Mouse (Mus musculus): Measurements from ENCODE around the gene Gm35315.
"Not testable (repeated sequence)": the region's sequence is repeated elsewhere in the genome, so short reads cannot be mapped to it uniquely, and the experiment has no call there.

The Gm35315 gene

DNA sequence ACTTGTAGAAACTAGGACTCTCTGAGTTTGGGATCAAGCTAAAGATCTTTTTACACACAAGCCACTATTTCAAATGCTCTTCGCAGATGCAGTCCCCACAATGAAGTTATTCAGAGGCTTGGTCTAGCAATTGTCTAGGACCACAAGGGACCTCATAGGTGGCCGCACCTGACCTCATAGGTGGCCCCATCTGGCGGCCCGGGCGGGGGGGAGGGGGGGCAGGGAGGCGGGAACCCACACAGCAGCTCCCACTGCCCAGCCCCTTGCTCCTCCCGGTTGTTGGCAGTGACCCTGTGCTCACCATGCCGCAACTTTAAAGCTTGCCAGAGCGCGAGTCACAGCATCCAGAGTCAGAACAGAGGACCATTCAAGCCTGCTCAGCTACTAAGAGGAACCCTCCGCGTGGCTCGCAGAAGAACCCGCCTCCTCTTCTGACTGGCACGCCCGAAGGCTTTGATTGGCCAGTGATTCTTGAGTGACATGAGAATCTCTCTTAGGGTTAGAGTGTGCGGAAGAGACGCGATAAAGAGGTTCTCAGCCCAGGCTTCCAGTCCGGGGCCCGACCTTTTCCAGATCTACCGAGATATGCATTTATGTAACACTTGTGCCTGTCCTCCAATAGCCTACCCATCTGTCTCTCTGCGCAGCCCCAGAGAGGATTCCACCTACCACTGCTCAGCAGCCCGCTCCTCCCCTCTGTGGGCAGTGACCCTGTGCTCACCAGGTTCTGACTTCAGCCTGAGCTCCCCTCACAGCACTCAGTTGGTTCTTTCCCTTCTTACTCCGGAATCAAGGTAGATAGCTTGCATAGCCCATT is at the start of gene Gm35315:
Gene Gm35315 (minus strand): TSS at position 391 of the 817 bp plus-strand sequence.
- peak; percentile 85 to 93 for DNase-seq (ENCODE audit: low spot score in 2 of 2)

DNA sequence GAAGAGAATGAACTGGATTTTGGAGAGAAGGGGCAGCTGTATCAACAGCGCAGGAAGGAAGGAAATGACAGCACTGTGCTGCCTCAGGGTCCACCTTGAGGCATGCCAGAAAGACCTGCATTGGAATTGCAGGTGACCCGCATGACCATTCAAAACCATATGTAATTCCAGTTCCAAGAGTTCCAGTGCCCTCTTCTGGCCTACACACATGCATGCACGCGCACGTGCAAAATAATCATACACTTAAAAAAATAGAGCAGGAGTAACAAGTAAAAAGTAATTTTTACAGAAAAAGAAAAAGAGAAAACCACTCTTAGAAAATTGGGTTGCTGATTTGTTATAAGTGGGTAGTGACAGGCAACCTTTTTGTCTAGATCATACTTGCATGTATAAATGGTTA is 48.8 kb upstream of the Gm35315 start:
- no peak for DNase-seq (ENCODE audit: low spot score in 2 of 2)

DNA sequence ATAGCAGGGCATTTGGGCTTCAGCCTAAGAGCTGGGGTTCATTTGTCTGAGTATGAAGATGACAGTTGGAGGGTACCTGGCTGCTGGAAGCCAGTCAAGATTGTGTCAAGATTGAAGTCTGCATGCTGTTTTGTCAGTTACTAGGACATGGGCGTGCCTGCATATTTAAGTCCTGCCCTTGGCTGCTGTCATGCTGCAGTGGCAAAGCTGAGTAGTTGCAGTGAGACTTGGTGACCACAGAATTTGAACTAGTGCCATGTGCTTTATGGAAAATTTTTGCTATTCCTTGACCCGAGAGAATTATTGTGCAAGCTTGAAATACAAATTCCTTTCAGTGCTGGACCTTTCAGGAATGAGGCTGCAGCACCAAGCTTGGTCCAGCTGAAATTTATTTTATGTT is 48.1 kb upstream of the Gm35315 start:
- no peak for DNase-seq (ENCODE audit: low spot score in 2 of 2)

DNA sequence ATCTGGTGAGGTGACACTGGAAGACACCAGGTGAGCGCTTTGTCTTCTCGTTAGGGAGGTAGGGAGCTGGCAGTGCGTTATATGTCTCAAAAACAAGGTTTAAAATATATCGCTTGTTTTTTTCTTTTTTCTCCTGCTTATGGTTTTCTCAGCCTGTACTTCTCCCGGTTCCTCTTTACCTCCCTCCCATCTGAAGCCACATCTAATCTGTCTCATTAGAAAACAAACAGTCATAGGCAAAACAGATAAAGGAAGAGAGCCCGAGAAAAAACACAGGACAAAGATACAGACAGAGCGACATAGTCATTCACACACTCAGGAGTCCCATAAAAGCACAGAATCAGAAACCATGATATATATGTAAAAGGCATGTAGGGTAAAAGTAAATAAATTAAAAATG is 46.2 kb upstream of the Gm35315 start:
- DNase-seq (ENCODE audit: low spot score in 2 of 2), result no peak

DNA sequence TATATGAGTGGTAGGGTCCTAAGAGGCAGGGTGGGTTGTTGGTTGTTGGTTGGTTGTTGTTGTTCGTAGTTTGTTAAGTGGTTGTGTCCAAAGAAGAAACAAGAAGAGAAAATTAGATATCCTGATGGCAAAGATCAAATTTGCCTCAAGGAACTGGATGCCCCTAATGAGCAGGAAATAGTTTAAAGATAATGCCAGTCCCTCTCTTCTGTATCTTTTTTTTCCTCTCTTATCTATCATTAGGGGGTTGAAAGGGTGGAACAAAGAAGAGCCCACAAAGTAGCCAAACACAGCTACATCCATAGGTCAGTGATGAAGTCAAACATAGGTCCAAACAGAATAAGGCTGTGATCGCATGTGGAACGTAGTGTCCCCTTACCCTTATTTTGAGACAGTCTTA is 45.1 kb upstream of the Gm35315 start:
- DNase-seq (ENCODE audit: low spot score in 2 of 2), result no peak

DNA sequence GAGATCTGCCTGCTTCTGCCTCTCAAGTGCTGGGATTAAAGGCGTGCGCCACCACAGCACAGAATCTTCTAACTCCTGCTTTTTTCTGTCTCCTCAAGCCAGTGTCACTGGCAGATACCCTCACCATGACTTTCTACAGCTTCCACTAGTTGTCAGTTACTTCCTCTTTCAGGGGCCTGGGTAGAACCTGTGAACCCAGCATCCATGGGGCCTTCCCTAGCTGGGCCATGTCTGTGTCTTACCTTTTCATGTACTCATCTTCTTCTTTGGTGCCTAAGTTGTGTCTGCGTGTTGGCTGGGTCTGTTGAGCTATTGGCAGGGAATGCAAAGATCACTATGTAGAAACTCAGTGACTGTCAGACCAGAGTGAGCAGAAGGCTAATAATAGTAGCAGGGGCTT is 43.6 kb upstream of the Gm35315 start:
- DNase-seq (ENCODE audit: low spot score in 2 of 2), result no peak

DNA sequence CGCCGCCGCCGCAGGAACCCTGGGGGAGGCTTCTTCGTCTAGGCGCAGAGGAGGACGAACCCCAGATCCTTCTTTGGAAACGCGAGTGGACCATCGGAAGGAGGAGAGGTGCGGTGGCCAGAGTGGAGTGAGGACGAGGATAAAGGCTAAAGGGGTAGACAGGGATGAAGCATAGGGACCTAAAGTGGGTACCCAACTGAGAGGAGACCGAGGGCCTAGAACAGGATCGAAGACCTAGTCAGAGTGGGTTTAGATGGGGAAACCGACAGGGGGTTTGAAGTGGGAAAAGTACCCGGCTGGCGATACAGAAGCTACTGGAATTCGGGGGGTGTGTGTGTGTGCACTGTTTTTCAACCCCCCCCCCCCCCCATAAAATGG is 41.9 kb upstream of the Gm35315 start:
- DNase-seq (ENCODE audit: low spot score in 2 of 2), result no peak

DNA sequence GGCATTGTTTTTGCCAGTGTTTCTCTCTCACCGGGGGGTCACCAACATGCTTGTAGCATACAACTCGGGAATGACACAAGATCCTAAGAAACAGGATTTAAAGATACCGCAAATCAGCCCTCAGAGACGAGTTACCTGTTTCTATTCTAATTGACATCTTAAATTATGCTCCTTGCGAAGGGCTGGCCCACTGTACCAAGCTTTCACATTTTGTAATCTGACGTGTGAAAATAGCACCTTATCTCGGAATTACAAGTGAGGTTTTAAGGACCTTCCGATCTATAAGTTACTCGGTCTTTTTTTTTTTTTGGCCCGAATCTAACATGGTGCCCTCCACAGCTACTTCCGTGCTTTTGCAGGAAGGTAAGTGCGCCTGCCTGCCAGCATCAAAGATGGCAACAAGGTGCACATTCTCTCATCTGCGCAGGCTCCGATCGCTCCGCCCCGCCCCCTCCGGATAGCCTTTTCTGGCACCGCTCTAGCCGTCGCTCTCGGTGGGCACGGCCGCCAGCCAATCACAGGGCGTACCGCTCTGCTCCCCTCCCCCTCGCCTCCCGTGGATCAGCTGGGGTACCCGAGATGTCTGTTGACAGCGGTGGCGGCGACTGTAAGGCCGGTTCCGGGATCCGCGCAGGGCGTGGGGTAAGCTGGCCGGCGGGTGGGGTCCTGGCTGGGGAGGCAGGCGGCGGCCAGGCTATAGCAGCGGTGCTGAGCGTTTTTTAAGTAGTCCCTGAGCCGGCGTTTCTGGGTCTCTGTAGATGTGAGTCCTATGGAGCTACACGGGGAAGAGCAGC is 41.3 kb upstream of the Gm35315 start, which contains the start of gene Chfr:
Gene Chfr (plus strand): TSS at position 550 of the 794 bp plus-strand sequence.
- DNase-seq (ENCODE audit: low spot score in 2 of 2), result peak; percentile 99 to 100

DNA sequence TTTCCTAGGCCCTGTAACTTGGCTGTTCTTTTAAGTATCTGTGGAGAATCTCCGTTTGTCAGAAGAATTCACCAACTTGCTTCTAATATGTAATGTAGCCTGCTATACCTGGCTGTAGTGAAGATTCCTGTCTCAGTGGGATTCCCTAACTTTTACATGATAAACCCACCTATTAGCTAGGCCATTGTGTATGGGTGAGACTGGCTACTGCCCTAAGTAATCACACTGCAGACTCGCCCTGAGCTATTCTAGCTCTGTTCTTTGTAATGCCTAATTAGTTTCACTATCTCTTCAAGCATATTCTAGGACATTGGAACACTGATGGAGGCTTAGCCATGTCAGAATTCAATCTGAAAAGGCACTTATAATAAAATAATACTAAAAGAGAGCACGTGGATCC is 28.2 kb upstream of the Gm35315 start:
- DNase-seq (ENCODE audit: low spot score in 2 of 2), result not testable (repeated sequence)

DNA sequence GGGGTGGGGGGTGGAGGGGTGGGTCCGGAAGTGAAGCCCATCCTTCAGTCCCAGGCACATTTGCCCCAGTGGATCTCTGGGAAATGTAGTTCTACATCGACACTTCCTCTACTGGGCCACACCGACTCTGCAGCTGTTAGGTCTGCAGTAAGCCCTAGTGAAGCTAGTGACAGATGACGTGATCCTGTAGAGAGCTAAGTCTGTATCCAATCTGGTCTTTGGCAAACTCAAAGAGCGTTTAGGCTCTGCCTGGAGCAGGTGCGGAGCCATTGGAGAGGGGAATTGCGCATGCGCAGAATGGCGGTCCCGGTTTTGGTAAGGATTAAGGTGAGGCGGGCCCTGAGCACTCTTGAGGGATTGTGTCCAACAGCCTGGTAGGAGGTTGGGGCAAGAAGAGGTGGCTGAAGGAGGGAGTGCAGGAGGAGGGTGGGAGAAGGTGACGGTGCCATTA is 15.8 kb upstream of the Gm35315 start, which contains the start of gene Zfp605:
Gene Zfp605 (plus strand): TSS at position 102 of the 451 bp plus-strand sequence.
- peak; percentile 94 to 95 for DNase-seq (ENCODE audit: low spot score in 2 of 2)

DNA sequence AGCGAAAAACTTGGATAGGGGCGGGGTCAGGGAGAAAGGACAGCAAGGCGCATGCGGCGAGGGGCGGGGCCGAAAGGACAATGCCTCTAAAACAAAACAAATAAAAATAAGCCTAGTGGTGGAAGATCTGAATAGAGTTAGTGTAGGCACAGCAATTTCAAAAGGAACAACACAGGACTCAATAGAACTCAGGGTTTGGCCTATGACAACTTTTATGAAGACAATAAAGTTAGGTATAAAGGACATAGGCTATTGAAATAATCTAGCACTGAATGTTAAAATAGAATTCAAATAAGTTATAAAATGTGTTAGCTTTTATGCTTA is 14.0 kb upstream of the Gm35315 start:
- DNase-seq (ENCODE audit: low spot score in 2 of 2), result no peak

DNA sequence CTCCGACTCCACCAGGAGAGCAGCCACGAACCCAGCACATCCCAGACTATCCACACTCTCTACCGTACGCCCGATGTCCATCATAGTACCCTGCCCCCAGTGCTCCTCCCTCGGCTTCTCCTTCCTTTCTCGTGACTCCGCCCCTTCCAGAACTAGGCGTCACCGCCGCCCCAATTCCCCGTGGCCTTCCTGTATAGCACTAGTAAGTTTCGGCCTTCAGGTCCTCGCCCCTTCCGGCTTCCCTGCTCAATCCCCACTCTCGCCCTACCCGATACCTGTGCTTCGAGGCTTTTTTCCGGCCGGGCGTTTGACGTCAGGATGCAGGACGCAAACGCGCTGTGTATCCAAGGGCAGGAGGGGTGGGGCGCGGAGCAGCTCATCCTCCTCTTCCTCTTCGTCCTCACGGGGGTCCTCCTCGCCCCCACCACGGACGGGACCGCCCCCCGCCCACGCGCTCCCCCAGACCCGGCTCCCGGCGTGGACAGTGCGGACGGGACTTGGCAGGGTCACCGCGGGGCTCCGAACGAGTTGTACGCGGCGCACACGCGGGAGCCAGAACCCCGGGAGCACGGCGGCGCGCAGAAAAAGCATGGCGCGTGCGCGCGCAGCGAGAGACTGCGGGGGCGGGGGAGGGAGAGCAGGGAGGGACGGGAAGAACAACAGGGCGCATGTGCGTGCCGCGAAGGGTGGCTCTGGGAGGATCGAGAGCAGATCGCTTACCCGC is 13.5 kb upstream of the Gm35315 start, which contains the start of gene Gtpbp6:
Gene Gtpbp6 (minus strand): TSS at position 617 of the 724 bp plus-strand sequence.
- peak; percentile 93 to 94 for DNase-seq (ENCODE audit: low spot score in 2 of 2)

DNA sequence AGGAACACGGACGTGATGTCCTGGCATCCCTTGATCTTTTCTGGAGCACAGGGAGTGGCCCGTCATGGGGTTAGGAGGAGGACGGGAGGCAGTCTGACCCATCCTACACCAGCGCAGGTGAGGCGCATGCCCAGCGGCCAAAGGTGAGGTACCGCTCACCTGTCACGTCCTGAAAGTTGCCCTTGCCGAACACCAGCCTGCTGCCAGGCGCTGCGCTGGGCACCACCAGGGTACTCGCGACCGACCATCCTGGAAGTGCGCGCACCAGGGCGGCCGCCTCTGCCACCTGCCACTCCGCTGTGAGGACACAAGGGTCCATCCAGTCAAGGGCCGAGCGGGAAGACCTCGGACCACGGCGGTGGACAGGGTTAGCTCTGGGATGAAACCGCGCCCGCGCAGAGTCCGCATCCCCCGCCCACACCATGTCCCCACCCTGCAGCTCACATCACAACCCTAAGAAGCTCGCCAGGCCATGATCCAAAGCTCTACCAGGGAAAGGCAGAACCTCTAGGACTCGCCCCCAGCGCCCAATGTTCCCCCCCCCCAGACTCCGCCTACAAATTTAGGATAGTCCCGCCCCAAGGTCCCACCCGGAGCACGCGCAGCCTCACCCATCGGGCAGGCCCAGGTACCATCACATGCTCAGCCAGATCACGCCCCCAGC is 12.8 kb upstream of the Gm35315 start:
- DNase-seq (ENCODE audit: low spot score in 2 of 2), result peak in 1 of 2 experiments; percentile 44

DNA sequence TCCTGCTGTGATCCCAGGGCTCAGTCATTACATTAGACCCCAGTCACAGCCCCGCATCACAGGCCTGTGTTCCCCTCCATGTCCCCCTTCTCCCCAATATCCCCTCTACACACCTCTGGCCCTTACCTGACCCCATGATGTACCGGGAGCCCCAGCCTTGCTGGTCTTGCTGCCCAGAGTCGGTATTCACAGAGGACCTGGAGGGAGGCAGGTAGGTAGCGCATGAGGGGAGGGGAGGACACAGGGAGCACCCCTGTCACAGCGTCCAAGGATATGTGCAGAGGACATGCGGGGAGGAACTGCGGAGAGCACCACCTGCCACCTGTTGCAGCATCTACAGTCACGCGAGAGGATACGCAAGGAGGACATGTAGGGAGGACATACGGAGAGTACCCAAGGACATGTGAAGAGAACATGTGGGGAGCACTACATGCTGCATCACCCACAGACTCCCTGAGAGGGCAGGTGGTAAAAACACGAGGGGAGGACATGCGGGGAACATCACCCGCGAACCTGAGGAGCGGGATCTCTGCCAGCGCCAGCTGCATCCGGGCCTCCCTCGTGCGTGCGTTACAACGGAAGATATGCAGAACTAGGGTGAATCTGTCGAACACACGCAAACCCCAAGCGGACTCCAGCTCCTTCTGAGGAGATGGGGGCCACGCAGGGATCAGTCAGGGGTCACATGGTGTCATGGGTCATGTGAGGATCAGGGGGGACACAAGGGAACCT is 12.1 kb upstream of the Gm35315 start:
- DNase-seq (ENCODE audit: low spot score in 2 of 2), result peak in 1 of 2 experiments; percentile 26

DNA sequence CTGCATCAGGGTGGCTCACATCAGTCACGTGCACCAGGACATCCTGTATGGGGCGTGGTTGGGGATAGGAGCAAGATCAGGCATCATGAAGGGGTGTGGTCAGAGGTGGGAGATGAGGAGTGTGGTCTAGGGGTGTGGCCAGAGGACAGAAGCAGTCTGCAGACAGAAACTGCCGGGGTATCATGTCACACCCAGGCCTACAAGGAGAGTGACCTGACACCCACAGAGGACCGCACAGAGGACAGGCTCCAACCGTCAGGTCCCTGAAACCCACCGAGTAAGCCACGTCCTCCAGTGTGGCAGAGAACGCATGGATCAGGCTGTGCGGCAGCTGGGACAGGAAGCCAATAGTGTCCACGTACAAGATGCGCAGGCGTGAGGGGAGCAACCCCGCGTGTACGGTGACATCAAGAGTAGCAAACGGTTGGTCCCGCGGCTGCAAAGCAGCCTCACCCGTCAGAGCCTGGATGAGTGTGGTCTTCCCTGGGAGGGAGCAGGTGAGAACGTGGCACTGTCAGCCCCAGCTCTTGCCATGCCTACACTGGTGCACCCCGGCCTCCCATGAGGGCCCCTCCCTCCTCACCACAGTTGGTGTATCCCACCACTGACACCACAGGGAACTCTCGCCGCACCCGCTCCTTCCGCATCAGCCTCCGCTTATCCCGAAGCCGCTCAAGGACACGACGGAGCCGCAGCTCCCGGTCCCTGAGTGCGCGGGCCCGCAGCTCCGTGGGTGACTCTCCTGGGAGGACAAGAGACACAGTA is 10.6 kb upstream of the Gm35315 start:
- DNase-seq (ENCODE audit: low spot score in 2 of 2), result no peak

DNA sequence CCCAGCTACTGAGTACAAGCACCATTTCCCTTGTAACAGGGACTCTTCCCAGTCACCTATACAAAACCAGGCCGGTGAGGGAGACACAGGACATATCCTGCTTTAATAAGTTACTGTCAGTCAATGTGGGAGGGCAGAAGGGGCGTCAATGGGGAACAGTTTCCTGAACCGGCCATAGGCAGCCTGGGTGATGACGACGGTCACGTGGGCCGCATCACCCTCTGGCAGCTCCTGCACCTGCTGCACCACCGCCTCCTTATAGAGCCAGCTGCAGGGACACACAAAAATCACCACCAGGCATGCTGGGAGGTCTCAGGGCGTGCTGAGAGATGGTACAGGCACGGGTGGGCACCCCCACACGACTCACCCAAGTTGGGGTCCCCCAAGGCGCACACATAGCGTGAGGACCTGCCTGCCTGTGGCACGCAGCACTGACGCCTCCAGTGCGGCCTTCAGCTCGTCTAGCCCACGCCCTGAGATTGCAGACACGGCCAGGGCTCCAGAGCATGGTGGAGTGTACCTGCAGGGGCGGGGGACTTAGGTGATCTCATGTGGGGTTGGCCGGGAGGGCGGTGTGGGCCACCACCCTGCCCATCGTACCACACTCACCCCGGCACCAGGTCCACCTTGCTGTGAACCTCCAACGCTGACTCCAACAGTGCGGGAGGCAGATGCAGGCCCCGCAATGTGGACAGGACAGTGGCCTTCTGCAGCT is 9.8 kb upstream of the Gm35315 start:
- no peak for DNase-seq (ENCODE audit: low spot score in 2 of 2)

DNA sequence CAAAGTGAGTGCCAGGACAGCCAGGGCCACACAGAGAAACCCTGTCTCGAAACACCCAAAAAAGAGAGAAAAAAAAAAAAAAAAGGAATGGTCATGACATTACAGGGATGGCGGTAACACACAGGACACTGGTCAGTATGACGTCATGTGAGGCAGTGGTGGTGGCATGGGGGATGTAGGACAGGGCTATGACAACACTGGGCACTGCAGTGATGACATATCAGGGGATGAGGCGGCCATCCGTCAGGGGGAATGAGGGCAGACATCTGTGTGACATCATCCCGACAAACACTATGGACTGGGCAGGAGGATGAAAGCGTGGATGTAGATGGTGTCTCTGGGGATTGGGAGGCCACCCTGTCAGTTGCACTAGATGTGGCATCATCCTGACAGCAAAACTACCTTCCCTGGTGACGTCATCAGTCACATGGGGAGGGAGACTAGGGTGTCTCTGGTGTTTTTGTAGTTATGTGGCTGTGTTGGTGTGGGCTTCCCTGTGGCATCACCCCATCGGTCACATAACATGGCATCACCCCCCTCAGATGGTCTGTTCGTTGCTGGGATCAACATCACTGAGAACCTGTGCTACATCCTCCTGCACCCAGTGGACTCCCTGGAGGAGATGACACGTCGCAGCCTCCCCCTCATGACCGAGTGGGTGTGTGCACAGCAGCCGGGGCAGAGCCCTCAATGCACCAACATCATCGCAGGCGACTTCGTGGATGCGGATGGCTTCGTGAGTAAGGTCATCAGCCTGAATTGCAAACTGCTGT is 8.8 kb upstream of the Gm35315 start:
- peak in 1 of 2 experiments; percentile 26 for DNase-seq (ENCODE audit: low spot score in 2 of 2)

DNA sequence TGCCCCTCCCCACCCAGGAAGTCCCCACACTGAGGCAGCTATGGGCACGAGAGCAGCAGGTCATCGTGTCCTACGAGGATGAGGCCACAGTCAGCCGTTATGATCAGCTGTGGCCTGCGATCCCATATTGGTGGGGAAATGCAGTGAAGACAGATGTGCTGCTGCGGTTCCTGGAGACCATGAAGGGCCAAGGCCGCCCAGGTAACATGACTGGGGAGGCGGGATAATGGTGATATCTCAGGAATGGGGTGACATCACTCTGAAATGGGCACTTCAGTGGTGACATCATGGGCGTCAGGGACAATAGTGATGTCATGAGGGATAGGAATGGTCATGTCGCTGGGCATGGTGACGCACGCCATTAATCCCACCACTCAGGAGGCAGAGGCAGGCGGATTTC is 8.2 kb upstream of the Gm35315 start:
- DNase-seq (ENCODE audit: low spot score in 2 of 2), result no peak
